Mouse (Mus musculus): ENCODE results near the gene Irs3.

GRCm38 (mm10) chr5:137613076-137613475 is 32.4 kb downstream of the Irs3 start:
- TF ChIP-seq POLR2A (IDR thresholded peaks at IDR 0.05; ENCODE audit: low read depth, low read length), result no peak
- no peak for TF ChIP-seq CTCF (IDR thresholded peaks at IDR 0.05; ENCODE audit: borderline replicate concordance, insufficient read depth, low read length)
